Mouse (Mus musculus) kidney, adult 18-20 months (tissue): ENCODE data around the gene Nsf.
"Not testable (repeated sequence)": the region's sequence is repeated elsewhere in the genome, so short reads cannot be mapped to it uniquely, and the experiment has no call there.

ENCODE experiments used
- DNase-seq: peaks from one replicate; pipeline ENCODE4 v3.0.0; 2021

Nsf gene

DNA sequence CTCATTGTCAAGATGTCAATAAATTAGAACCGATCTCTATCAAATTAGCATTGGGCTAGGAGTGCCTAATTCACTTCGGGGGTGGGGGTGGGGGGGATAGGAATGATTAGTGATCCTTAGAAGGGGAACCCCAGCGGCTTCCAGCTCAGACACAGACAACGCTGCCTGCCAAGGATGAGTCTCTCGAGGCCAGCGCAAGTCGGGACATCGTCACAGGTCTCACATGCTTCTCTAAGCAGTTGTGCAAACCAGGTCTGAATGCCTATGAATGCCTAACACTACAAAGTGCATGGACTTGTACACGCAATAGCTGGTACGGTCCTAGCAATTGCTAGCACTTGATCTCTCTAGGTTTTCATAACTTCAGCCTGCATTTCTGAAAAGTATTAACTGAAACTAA is 62.1 kb downstream of the Nsf start:
- no peak for DNase-seq

- DNase-seq = no peak
Observed at GRCm38 (mm10) chr11:103890337-103891186, 63.3 kb downstream of the Nsf start.

DNA sequence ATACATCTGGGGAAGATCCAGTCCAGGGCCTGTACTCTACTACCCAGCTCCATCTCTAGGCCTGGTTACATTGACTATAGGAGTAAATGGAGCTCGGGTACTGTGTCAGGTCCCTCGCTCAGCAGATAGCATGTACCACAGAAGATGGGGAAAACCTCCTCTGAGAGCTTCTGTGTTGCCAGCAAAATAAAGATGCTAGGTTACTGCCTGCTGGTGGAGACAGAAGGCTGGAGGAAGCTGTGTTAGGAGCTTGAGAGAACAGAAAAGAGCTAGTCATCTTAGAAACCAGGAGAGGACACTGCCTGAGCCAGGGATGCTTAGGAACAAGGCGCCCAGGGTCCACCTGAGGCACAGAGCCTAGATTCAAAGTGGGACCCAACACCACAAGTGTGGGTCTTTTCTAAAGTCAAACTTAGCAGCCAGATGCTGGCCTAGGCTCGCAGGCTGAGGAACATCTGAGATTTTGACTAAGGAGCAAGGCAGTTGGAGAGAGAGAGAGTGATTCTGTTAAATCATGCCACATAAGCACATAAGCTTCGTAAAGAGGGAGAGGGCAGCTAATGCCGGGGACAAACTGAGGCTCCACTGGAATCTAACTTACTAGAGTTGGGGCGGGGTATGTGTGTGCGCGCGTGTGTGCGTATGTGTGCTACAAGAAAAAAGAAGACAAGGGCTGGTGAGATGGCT is 66.0 kb downstream of the Nsf start:
- no peak for DNase-seq

DNA sequence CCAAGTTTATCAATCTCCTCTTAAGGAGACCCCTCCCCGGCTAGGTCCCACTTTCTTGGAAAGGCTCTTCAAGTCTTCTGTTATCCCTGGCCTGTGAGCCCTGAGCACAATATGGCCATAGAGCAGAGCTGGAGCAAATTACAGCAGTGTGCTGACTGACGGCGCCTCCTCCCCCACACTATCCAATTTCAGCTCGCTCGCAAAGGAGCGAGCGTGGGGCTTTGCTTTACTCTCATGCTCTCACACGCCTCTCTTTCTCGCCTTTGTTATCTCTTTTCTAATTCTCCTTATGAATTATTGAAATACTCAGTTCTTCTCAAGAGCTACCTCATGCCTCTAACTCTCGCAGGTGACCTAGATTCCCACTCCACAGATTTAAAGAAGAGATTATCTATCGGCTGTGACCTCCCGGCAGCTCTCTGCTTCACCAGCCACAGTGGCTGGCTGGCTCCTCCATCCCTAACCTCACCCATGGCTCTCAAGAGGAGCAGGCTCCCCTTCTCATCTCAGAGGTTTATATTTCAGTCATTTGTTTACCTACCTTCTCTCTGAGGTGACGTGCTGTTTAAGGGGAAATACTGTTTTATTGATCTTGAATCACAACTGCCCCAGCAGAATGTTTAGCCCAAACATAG is 69.0 kb downstream of the Nsf start:
- DNase-seq = no peak

- no peak for DNase-seq
Observed at GRCm38 (mm10) chr11:103883793-103884192, 70.1 kb downstream of the Nsf start.

DNA sequence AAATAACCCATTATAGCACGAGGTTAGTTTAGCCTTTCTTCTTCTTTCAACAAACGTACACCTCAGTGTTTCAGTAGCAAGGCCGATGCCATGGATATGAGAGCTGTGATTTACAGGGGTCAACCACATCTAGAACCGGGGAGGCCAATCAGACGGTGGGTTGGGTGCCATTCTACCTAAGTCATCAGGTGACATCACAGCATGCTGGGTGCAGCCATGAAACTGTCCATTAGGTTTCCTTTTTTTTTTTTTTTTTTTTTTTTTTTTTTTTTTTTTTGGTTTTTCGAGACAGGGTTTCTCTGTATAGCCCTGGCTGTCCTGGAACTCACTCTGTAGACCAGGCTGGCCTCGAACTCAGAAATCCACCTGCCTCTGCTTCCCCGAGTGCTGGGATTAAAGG is 74.4 kb downstream of the Nsf start:
- DNase-seq = not testable (repeated sequence)

- DNase-seq = no peak
Observed at GRCm38 (mm10) chr11:103878441-103878840, 75.4 kb downstream of the Nsf start.

- no peak for DNase-seq
Observed at GRCm38 (mm10) chr11:103870352-103870751, 83.5 kb downstream of the Nsf start.

DNA sequence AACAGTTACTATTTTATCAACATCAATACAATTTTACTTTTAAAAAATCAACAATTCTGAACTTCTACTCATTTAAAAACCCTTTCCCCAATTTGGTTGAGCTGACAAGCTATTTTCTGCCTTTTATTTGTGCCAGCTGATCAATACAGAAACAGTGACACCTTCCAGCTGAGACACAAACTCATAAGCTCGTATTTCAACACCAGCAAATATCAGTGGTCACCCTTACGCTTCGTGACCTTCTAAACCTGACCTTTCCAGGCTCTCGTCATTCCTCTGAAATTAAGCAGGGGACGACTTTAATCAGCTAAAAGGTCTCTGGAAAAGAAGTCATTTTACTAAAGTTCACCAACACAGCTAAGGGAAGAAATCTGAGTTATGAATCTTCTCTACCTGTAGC is 86.2 kb downstream of the Nsf start:
- DNase-seq = no peak

- DNase-seq = no peak
Observed at GRCm38 (mm10) chr11:103865346-103865745, 88.5 kb downstream of the Nsf start.

GRCm38 (mm10) chr11:103864486-103864885 is 89.4 kb downstream of the Nsf start:
- no peak for DNase-seq

GRCm38 (mm10) chr11:103862951-103863350 is 90.9 kb downstream of the Nsf start:
- no peak for DNase-seq

DNA sequence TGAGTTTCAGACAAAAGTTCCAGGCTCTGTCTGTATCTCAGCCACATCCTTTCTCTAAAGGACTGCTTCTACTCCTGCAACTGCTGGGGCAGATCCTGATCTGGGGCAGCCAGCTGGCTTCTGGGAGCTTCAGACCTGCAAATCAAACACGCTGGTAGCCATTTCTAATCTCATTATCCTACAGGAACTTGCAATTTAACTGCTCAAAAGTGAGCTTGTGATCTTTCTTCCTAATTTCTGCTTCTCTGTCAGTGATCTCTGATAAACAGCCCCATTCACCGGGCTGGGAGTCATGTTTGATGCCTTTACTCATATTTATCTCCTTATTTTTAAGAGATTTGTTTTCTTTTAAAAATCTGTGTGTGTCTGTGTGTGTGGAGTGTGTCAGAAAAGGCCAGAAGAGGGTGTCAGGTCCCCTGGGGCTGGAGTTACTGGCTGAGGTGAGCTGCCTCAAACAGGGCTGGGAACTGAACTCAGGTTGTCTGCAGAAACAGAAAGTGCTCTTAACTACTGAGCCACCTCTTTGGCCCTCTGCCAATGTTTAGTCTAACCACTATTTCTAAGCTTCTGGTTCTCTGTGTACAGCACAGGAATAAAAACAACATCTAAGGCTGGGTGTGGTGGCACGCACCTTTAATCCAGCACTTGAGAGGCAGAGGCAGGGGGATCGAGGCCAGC is 93.8 kb downstream of the Nsf start:
- no peak for DNase-seq

GRCm38 (mm10) chr11:103858760-103859159 is 95.1 kb downstream of the Nsf start:
- DNase-seq = no peak

DNA sequence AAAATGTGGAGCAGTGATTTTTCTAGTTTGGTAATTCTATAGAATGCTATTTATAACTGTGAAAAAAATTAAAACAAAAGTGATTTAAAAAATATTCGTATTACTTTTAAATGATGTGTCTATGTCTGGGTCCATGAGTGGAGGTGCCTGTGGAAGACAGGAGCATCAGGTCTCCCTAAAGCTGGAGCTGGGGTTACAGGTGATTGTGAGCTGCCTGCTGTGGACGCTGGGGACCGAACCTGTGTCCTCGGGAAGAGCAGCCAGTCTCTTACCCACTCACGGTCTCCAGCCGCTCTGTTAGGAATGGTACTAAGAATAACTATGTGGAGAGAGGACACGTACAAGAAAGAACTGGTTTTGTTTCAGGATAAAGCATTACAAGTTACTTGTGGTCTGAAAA is 97.2 kb downstream of the Nsf start:
- no peak for DNase-seq

DNA sequence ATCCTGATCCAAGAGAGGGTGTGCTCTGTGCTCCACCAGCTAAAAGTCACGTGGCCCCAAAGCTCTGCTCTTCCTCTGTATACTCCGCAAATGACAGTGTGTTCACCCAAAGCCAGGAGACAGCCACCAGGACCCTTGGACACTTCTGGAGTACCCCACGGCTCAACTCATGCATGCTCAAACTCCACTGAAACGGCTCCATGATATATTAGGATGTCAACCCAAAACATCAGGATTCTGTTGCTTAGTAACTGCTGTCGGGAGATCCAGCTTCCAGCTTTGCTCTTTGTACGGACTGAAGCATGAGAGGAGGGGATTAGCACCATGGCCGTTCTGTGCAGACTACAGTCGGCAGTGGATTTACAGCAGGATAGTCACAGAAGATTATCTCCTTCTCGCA is 99.6 kb downstream of the Nsf start:
- no peak for DNase-seq

- no peak for DNase-seq
Observed at GRCm38 (mm10) chr11:103853284-103853920, 100.5 kb downstream of the Nsf start.

DNA sequence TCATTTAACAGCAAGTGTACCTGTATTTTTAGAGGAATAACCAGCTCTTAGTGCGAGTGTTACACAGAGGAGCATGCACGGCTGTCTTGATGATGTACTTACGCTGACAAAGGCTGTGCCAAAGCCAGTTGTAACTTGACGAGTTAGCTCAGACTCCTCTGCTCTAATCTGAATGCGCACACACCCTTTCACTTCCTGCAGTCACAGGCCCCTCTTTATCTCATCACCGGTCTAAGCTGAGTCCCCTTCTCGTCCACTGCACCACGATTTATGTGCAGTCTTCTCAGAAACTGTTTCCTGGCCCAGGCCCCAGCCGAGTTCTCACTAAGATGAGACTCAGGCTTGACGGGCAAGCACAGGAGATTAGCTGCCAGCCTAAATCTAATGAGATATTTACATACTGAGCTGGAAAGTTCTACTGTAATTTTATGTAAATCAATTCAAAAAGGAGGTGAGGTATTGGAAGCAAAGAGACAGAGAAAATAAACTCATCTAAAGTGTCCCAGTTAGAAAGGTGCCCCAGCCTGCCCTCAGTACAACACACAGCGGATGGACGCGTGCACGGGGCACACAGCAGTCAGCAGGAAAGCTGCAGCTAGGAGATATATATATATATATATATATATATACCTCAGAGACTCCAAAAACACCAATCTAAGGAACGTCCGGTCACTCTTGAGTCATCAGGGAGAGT is 101.1 kb downstream of the Nsf start:
- no peak for DNase-seq

- DNase-seq = no peak
Observed at GRCm38 (mm10) chr11:103848287-103848686, 105.6 kb downstream of the Nsf start.

GRCm38 (mm10) chr11:103840834-103841233 is 113.0 kb downstream of the Nsf start:
- DNase-seq = no peak

DNA sequence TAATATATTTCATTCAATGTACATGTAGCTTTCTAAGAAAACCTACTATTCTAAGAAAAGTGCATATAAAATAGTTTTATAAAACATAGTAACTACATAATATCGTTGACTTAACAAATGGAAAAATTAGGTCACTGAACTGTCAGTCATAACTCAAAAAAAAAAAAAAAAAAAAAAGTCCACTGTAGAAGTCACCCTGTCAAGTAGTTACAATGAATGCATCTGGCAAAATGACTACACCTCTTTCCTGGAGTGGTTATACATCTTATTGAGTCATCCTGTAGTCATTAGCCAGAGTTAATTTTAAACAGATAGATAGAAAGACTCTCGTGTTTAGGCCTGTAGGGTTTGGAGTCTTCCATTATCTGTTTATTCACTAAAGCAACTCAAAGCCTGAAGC is 114.9 kb downstream of the Nsf start:
- DNase-seq = no peak

DNA sequence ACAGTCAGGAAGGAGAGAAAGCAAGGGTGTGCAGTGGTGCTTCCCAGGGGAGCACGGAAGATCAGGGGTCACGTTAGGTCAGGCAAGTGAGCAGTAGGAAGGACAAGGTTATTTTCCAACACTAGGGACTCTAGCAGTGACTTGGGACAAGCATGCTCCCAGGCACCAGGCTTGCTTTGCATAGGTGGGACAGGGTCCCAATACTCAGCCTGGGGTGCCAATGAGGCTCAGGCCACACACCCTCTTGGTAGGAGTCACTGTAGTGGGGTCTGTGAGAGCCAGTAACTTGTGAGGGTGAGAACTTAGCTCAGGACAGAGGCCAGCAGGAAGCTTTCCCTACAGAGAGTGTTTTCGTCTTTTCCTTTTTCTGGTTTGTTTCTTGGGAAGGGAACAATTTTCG is 121.5 kb downstream of the Nsf start:
- no peak for DNase-seq
